Mouse (Mus musculus) intestine, embryonic 14.5 days (tissue): ENCODE measurements at regions not wholly inside any gene's neighbourhood (a gene's known extent, or its start where the extent isn't known, plus 50 kb on each side); places are given as distances from the start of the nearest gene placed in this dataset.

Source experiments
- ATAC-seq: fragments of 200-750 bp; cut with Nextera tagmentation; replicated peaks from 2 replicates; pipeline ENCODE4 v1.8.0; 2017; ENCODE audit warnings: low read depth, moderate number of reproducible peaks, moderate TSS enrichment, moderate library complexity; ENCODE audit not compliant: low FRiP score, low TSS enrichment
- DNase-seq: peaks from one replicate; pipeline ENCODE4 v3.0.0-alpha.2; 2018; ENCODE audit warnings: low spot score
- H3K27ac ChIP-seq: fragments of 300-500 bp; sonication (generic); 2 replicates; pipeline ENCODE4 v1.5.1; 2014; ENCODE audit warnings: low read depth, mild to moderate bottlenecking, control low read depth
- H3K27me3 ChIP-seq: fragments of 300-500 bp; sonication (generic); replicated peaks from 2 replicates; pipeline ENCODE4 v1.6.1; 2014; ENCODE audit warnings: low read length, control low read depth; ENCODE audit not compliant: control insufficient read depth, insufficient read depth
- H3K36me3 ChIP-seq: fragments of 300-500 bp; sonication (generic); 2 replicates; pipeline ENCODE4 v1.6.1; 2014; ENCODE audit warnings: low read length, control low read depth; ENCODE audit not compliant: control insufficient read depth, insufficient read depth
- H3K4me1 ChIP-seq: fragments of 300-500 bp; sonication (generic); replicated peaks from 2 replicates; pipeline ENCODE4 v1.6.1; 2014; ENCODE audit warnings: low read length, control low read depth, mixed read lengths; ENCODE audit not compliant: control insufficient read depth, insufficient read depth
- H3K4me2 ChIP-seq: fragments of 300-500 bp; sonication (generic); 2 replicates; pipeline ENCODE4 v1.6.1; 2014; ENCODE audit warnings: low read length
- H3K4me3 ChIP-seq: fragments of 300-500 bp; sonication (generic); 2 replicates; pipeline ENCODE4 v1.5.1; 2014; ENCODE audit warnings: low read depth, low read length, control low read depth, mixed read lengths
- H3K9ac ChIP-seq: fragments of 300-500 bp; sonication (generic); 2 replicates; pipeline ENCODE4 v1.6.1; 2014; ENCODE audit warnings: mild to moderate bottlenecking, low read length
- H3K9me3 ChIP-seq: fragments of 300-500 bp; sonication (generic); 2 replicates; pipeline ENCODE4 v1.6.1; 2016; ENCODE audit warnings: low read length, control low read depth; ENCODE audit not compliant: control insufficient read depth
- WGBS: fragments of 180-500 bp; shearing (Covaris S2); extraction: QIAGEN DNeasy Blood & Tissue Kit; methylation state at CpG from one replicate; pipeline ENCODE4 v1.1.7; 2014; 5-methylcytosine and 5-hydroxymethylcytosine counted together

DNA sequence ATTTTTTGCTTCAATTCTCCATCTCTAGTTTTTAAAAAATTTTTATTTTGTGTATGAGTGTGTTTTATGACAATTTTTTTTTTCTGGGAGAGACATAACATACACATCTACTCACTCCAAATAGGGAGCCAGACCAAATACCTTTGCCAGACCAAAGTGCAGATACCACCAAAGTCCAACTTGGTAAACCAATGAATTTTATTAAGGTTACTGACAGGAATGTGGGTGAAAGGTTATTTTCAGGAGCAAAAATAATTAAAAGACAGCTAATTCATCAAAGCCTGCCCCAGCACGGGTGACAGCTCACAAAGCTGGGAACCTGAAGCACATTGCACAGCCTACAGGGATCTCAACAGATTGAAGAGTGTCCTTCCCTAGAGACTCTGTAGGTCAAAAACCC lies 146.6 kb upstream of the Smim15 start:
- Histone ChIP-seq H3K9ac (no peak overlapping the region), H3K27me3 (no peaks in the 10 kb centered on the region), H3K9me3 (no peaks in the 10 kb centered on the region), H3K4me1 (peaks cover under 1% of the 10 kb centered on the region; the same call in 1 of the 2 replicates), H3K27ac (no peak overlapping the region), H3K4me3 (no peak overlapping the region), H3K4me2 (no peak overlapping the region), H3K36me3 (no peaks in the 10 kb centered on the region)
- WGBS, result 55% methylated on average over 1 of the region's 1 CpGs
- ATAC-seq (no peak), DNase-seq (no peak)

GRCm38 (mm10) chr13:107897184-107897583 lies 147.1 kb upstream of the Smim15 start:
- no peak overlapping the region for H3K4me3 ChIP-seq
- WGBS, result 67% methylated on average over 3 of the region's 3 CpGs
- H3K36me3 ChIP-seq, result no peaks in the 10 kb centered on the region
- H3K27ac ChIP-seq, result no peak overlapping the region
- ATAC-seq (no peak), DNase-seq (no peak)
- H3K27me3 ChIP-seq, result no peaks in the 10 kb centered on the region
- H3K4me2 ChIP-seq, result no peak overlapping the region
- H3K9ac ChIP-seq, result no peak overlapping the region
- H3K9me3 ChIP-seq, result no peaks in the 10 kb centered on the region
- H3K4me1 ChIP-seq, result peaks cover 5% of the 10 kb centered on the region; the same call in 1 of the 2 replicates

DNA sequence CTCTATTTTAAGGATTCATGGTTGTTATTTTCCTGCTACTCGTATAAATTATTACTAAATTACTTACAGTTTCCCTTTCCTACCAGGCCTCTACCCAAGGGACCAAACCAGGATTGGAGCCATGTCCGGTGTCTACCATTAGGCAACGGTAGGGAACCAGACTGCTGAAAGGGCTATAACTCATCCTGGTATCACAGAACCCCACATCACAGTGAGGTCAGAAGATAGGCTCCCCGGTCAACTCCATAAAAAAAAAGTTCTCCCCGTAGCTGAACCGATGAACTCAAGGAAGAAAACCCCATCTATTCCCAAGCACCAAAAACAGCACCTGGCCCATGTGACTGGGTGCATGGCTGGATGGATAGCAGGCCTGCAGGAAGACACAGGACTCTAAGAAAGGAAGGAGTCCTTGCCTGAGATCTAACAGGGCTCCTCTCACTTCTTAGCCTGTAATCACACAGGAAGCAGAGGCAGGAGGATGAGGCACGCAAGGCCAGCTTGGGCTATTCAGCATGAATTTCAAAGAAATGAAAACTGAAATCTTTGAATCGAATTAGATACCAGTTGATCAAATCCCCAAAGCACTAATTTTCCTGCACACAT lies 150.6 kb upstream of the Smim15 start:
- Histone ChIP-seq H3K27me3 (no peaks in the 10 kb centered on the region), H3K9me3 (no peaks in the 10 kb centered on the region), H3K27ac (no peak overlapping the region), H3K4me1 (0 out of 2 replicates have a peak, but pooled peaks cover 10% of the 10 kb centered on the region), H3K4me2 (no peak overlapping the region), H3K36me3 (no peaks in the 10 kb centered on the region), H3K9ac (no peak overlapping the region), H3K4me3 (no peak overlapping the region)
- DNase-seq (no peak), ATAC-seq (no peak)
- WGBS, result 92% methylated on average over 8 of the region's 8 CpGs

DNA sequence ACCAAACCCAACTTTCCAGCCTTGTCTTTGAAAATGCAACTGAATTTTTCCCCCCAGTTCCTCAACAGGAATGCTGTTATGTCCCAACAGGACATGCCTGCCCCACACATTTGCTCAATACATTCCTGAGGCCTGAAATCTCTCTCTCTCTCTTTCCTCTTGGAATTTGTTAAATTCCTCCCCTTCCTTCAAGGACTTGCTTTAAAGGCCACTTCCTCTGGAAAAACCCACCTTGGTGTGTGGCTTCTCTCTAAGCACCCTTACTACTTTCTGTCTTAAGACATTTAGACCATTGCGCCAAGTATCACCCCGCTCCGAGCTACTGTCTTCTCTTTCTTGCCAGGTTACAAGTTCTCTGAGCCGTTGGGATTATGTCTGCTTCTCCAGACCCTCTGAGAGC lies 151.2 kb upstream of the Smim15 start:
- Histone ChIP-seq H3K9ac (no peak overlapping the region), H3K4me1 (0 out of 2 replicates have a peak, but pooled peaks cover 10% of the 10 kb centered on the region), H3K36me3 (no peaks in the 10 kb centered on the region), H3K27me3 (no peaks in the 10 kb centered on the region), H3K9me3 (no peaks in the 10 kb centered on the region), H3K4me2 (no peak overlapping the region), H3K4me3 (no peak overlapping the region), H3K27ac (no peak overlapping the region)
- WGBS, result 90% methylated on average over 4 of the region's 4 CpGs
- ATAC-seq (no peak), DNase-seq (no peak)

GRCm38 (mm10) chr13:107891946-107892345 lies 152.3 kb upstream of the Smim15 start:
- Histone ChIP-seq H3K4me1 (peaks cover 15% of the 10 kb centered on the region), H3K4me3 (peak overlapping the region; percentile 92), H3K27me3 (no peaks in the 10 kb centered on the region), H3K36me3 (no peaks in the 10 kb centered on the region), H3K9ac (peak overlapping the region; percentile 58), H3K4me2 (peak overlapping the region; percentile 95), H3K27ac (peak overlapping the region; percentile 92; the same call in 1 of the 2 replicates), H3K9me3 (no peaks in the 10 kb centered on the region)
- 13% methylated on average over 11 of the region's 11 CpGs for WGBS
- ATAC-seq (no peak), DNase-seq (no peak)

DNA sequence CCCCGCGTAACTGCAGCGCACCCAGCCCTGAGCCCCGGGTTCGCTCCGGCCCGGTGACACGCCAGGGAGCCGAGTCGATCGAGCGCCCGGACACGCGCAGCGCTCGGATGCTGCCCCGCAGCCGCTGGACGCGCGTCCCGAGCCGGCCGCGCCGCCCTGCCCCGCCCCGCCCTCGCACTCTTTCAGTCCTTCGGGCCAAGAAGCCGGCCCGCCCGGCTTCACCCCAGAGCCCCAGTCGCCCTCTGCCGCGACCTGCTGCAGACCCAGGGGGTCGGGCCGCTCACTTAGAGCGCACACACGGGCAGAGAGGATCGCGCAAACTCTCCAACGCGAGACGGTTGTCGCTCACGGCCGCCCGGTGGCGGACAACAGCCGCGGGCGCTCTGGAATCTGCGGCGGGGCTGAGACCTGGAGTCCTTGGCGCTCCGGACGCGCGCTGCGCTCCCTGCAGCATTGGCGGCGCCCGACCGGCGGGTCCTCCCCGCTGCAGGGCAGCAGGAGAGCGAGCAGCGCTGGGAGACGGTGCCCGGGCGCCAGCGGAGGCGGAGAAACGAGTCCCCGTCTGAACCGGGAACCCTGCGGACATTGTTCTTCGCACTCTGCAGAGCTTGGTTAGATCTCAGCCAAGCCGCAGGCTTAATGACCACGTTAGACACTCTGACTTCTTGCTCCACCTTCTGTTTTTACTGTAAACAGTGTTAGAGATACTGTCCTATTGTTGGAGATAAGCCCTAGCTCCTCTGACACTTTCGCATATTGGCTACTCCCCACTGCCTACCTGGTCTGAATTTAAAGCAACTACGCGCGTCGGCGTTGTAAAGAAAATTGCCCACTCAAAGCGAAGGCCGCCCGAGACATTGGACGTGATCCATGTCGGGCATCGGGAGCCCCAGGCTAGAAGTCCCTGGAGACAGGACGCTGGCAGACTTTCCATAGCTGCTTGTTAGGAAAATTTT lies 153.1 kb upstream of the Smim15 start:
- no peaks in the 10 kb centered on the region for H3K36me3 ChIP-seq
- DNase-seq (no peak), ATAC-seq (peak; percentile 3; the same call in 1 of the 2 replicates)
- under 1% methylated on average over 92 of the region's 95 CpGs for WGBS
- no peaks in the 10 kb centered on the region for H3K9me3 ChIP-seq
- peak overlapping the region; percentile 58 for H3K9ac ChIP-seq
- H3K4me1 ChIP-seq, result peaks cover 19% of the 10 kb centered on the region
- H3K4me3 ChIP-seq, result peak overlapping the region; percentile 92
- H3K27ac ChIP-seq, result peak overlapping the region; percentile 92
- H3K27me3 ChIP-seq, result no peaks in the 10 kb centered on the region
- H3K4me2 ChIP-seq, result peak overlapping the region; percentile 95

- peak; percentile 92 for ATAC-seq
- Histone ChIP-seq H3K4me3 (peak overlapping the region; percentile 92), H3K9me3 (no peaks in the 10 kb centered on the region), H3K36me3 (no peaks in the 10 kb centered on the region), H3K27ac (peak overlapping the region; percentile 92), H3K27me3 (no peaks in the 10 kb centered on the region), H3K4me1 (peaks cover 19% of the 10 kb centered on the region), H3K9ac (peak overlapping the region; percentile 88), H3K4me2 (peak overlapping the region; percentile 95)
- DNase-seq, result peak; percentile 99
- 1% methylated on average over 78 of the region's 90 CpGs for whole genome bisulfite sequencing
Observed at GRCm38 (mm10) chr13:107889985-107890865, 154.0 kb upstream of the Smim15 start.

GRCm38 (mm10) chr13:107889588-107889984 lies 154.7 kb upstream of the Smim15 start:
- Histone ChIP-seq H3K27ac (peak overlapping the region; percentile 81; the same call in 1 of the 2 replicates), H3K36me3 (no peaks in the 10 kb centered on the region), H3K9me3 (no peaks in the 10 kb centered on the region), H3K4me1 (peaks cover 22% of the 10 kb centered on the region), H3K4me2 (peak overlapping the region; percentile 64), H3K27me3 (no peaks in the 10 kb centered on the region), H3K4me3 (peak overlapping the region; percentile 92), H3K9ac (peak overlapping the region; percentile 88)
- WGBS, result under 1% methylated on average over 52 of the region's 66 CpGs
- DNase-seq (no peak), ATAC-seq (peak; percentile 18)
